Mouse (Mus musculus): ENCODE results near the gene Slc5a3. TPM values are rescaled to one million over a fixed set of nuclear protein-coding genes. Genes with fewer than 3 reads are reported as not detected.

Gene Slc5a3
- total and polyA plus RNA-seq, 3 experiments = 1.6 to 8.1 (median 3.2) TPM

DNA sequence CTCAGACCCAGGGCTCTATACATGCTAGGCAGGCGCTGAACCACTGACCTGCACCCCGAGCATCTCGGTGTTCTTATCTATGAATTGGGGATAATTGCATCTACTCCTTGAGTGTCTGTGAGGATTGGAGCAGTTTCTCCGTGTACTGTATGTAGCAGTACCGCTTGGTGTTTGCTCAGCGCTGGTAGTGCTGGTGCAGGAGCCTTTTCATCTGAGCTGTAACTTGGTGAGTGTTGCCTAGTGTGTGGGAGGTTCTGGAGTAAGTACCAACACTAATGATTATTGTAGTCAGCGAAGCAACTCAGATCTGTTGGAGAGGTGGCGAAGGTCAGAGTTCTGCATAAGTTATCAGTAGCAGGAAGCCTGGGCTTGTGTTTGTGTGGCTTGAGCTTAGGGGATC is 12.2 kb downstream of the Slc5a3 start:
- H3K4me1 ChIP-seq (ENCODE audit: control insufficient read depth, insufficient read depth, low read length) = no peaks in the 10 kb centered on the region; the same call in 1 of the 2 replicates
- H3K9ac ChIP-seq (ENCODE audit: low read depth, low read length) = no peak overlapping the region
- DNase-seq = no peak
- intact Hi-C loops (cut with DNase I) = no loop called here
- H3K36me3 ChIP-seq (ENCODE audit: control insufficient read depth, insufficient read depth, low read length) = peaks cover 5% of the 10 kb centered on the region; the same call in 1 of the 2 replicates
- H3K4me3 ChIP-seq = no peak overlapping the region
- no peak overlapping the region for H3K27ac ChIP-seq
- no peaks in the 10 kb centered on the region; the same call in none of the 2 replicates for H3K79me2 ChIP-seq (replicated peaks; ENCODE audit: control insufficient read depth, insufficient read depth, low read length)
- H3K27me3 ChIP-seq (ENCODE audit: control insufficient read depth, insufficient read depth, low read length) = no peaks in the 10 kb centered on the region
- 77% methylated on average over 8 of the region's 8 CpGs for WGBS
- TF ChIP-seq EP300 (IDR thresholded peaks at IDR 0.05; ENCODE audit: insufficient read depth, low read depth, low read length) = no peak
- TF ChIP-seq POLR2A (IDR thresholded peaks at IDR 0.05; ENCODE audit: insufficient read depth, low read depth, low read length) = no peak
- no peak for TF ChIP-seq CTCF (IDR thresholded peaks at IDR 0.05)

- Histone ChIP-seq H3K4me1 (ENCODE audit: control insufficient read depth, insufficient read depth, low read length) (no peaks in the 10 kb centered on the region; the same call in 1 of the 2 replicates), H3K36me3 (ENCODE audit: control insufficient read depth, insufficient read depth, low read length) (peaks cover 4% of the 10 kb centered on the region; the same call in 1 of the 2 replicates), H3K4me3 (no peak overlapping the region), H3K27me3 (ENCODE audit: control insufficient read depth, insufficient read depth, low read length) (no peaks in the 10 kb centered on the region), H3K9ac (ENCODE audit: low read depth, low read length) (no peak overlapping the region), H3K79me2 (replicated peaks; ENCODE audit: control insufficient read depth, insufficient read depth, low read length) (no peaks in the 10 kb centered on the region; the same call in 1 of the 2 replicates), H3K27ac (no peak overlapping the region)
- no peak for DNase-seq
- intact Hi-C loops (cut with DNase I) = no loop called here
- TF ChIP-seq EP300 (IDR thresholded peaks at IDR 0.05; ENCODE audit: insufficient read depth, low read depth, low read length) = no peak
- no peak for TF ChIP-seq CTCF (IDR thresholded peaks at IDR 0.05)
- TF ChIP-seq POLR2A (IDR thresholded peaks at IDR 0.05; ENCODE audit: insufficient read depth, low read depth, low read length) = no peak
- WGBS = 95% methylated on average over 8 of the region's 8 CpGs
These were observed 18.7 kb downstream of the Slc5a3 start for GRCm38 (mm10) chr16:92076797-92077196.

DNA sequence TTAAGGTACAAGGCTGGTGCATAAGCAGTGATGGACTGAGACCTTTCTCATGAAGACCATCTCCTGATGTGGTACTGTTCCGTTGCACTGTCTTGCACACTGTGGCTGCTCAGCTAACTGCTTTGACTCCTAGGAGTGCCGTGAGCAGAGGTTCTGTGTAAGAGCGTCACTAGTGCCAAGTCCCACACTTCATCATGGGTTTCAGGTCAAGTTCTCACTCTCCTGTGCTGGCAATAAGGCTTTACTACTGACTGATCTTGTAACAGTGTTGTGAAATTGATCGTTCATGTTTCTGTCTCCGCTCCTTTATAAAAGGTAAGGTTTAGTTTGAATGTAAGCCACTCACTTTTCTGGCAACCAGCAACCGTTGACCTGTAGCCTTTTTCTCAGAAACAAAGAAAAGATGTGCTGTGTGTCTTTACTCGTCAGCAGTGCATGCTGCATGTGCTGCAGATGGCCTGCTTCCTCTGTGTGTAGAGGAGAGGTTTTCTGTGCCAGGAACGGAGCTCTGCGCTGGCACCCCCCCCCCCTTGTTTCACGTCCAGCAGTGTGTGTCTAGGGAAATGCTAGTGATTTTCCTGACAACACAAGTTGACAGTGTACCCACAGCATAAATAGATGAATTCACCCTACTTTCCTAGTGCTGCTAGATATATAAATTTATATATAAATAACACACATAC is 25.8 kb downstream of the Slc5a3 start:
- 84% methylated on average over 10 of the region's 10 CpGs for WGBS
- no peak overlapping the region for H3K4me3 ChIP-seq
- peaks cover 4% of the 10 kb centered on the region; the same call in 1 of the 2 replicates for H3K36me3 ChIP-seq (ENCODE audit: control insufficient read depth, insufficient read depth, low read length)
- DNase-seq = no peak
- no peak overlapping the region for H3K27ac ChIP-seq
- TF ChIP-seq EP300 (IDR thresholded peaks at IDR 0.05; ENCODE audit: insufficient read depth, low read depth, low read length) = no peak
- TF ChIP-seq CTCF (IDR thresholded peaks at IDR 0.05) = no peak
- no peak for TF ChIP-seq POLR2A (IDR thresholded peaks at IDR 0.05; ENCODE audit: insufficient read depth, low read depth, low read length)
- H3K4me1 ChIP-seq (ENCODE audit: control insufficient read depth, insufficient read depth, low read length) = peaks cover 2% of the 10 kb centered on the region
- H3K27me3 ChIP-seq (ENCODE audit: control insufficient read depth, insufficient read depth, low read length) = no peaks in the 10 kb centered on the region
- intact Hi-C loops (cut with DNase I) = no loop called here
- no peak overlapping the region for H3K9ac ChIP-seq (ENCODE audit: low read depth, low read length)
- peaks cover 2% of the 10 kb centered on the region for H3K79me2 ChIP-seq (replicated peaks; ENCODE audit: control insufficient read depth, insufficient read depth, low read length)

- H3K27me3 ChIP-seq (ENCODE audit: control insufficient read depth, insufficient read depth, low read length) = no peaks in the 10 kb centered on the region
- TF ChIP-seq EP300 (IDR thresholded peaks at IDR 0.05; ENCODE audit: insufficient read depth, low read depth, low read length) = no peak
- TF ChIP-seq CTCF (IDR thresholded peaks at IDR 0.05) = no peak
- TF ChIP-seq POLR2A (IDR thresholded peaks at IDR 0.05; ENCODE audit: insufficient read depth, low read depth, low read length) = no peak
- H3K4me1 ChIP-seq (ENCODE audit: control insufficient read depth, insufficient read depth, low read length) = peaks cover 2% of the 10 kb centered on the region
- H3K27ac ChIP-seq = no peak overlapping the region
- H3K36me3 ChIP-seq (ENCODE audit: control insufficient read depth, insufficient read depth, low read length) = no peaks in the 10 kb centered on the region
- H3K9ac ChIP-seq (ENCODE audit: low read depth, low read length) = no peak overlapping the region
- H3K4me3 ChIP-seq = no peak overlapping the region
- DNase-seq = no peak
- 38% methylated on average over 3 of the region's 3 CpGs for WGBS
- no peaks in the 10 kb centered on the region for H3K79me2 ChIP-seq (replicated peaks; ENCODE audit: control insufficient read depth, insufficient read depth, low read length)
- intact Hi-C loops (cut with DNase I) = no loop called here
These were observed 31.1 kb downstream of the Slc5a3 start for GRCm38 (mm10) chr16:92089225-92089624.

GRCm38 (mm10) chr16:92091876-92092275 is 33.8 kb downstream of the Slc5a3 start:
- peaks cover 2% of the 10 kb centered on the region for H3K4me1 ChIP-seq (ENCODE audit: control insufficient read depth, insufficient read depth, low read length)
- H3K27ac ChIP-seq = no peak overlapping the region
- 72% methylated on average over 5 of the region's 5 CpGs for WGBS
- no peaks in the 10 kb centered on the region for H3K79me2 ChIP-seq (replicated peaks; ENCODE audit: control insufficient read depth, insufficient read depth, low read length)
- H3K27me3 ChIP-seq (ENCODE audit: control insufficient read depth, insufficient read depth, low read length) = no peaks in the 10 kb centered on the region
- intact Hi-C loops (cut with DNase I) = no loop called here
- no peak overlapping the region for H3K9ac ChIP-seq (ENCODE audit: low read depth, low read length)
- TF ChIP-seq EP300 (IDR thresholded peaks at IDR 0.05; ENCODE audit: insufficient read depth, low read depth, low read length) = no peak
- no peak for TF ChIP-seq CTCF (IDR thresholded peaks at IDR 0.05)
- TF ChIP-seq POLR2A (IDR thresholded peaks at IDR 0.05; ENCODE audit: insufficient read depth, low read depth, low read length) = no peak
- no peaks in the 10 kb centered on the region for H3K36me3 ChIP-seq (ENCODE audit: control insufficient read depth, insufficient read depth, low read length)
- DNase-seq = no peak
- H3K4me3 ChIP-seq = no peak overlapping the region

DNA sequence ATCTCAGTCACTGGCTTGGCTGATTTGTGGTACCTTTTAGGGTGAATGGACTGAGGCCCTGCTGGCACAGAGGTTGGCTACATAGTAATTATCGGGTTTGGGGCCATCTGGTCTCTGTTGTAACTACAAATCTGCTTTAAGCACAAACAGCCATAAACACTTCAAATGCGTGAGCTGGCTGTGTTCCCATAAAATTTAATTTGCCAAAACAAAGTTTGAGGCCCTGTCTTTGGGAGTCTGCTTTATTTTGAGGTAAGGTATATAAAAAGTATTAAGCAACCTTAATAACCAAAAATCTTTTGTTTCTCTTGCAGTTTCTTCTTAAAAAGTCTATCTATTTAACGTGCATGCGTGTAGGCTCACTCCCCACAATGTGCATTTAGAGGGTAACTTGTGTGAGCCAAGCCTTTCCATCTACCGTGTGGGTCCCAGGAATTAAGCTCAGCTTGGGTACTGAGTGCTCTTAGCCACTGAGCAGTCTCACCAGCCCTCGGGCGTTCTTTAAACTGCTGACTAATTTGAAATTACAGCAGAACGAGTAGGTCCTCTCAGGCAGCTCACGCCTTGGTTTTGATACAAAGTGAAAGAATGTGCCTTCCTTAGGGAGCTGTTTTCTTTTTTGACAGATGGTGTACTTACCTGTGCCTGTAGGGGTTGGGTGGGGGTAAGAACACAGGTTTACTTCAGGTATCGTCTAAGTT is 40.4 kb downstream of the Slc5a3 start:
- no peaks in the 10 kb centered on the region for H3K36me3 ChIP-seq (ENCODE audit: control insufficient read depth, insufficient read depth, low read length)
- 92% methylated on average over 10 of the region's 10 CpGs for WGBS
- peaks cover 2% of the 10 kb centered on the region for H3K4me1 ChIP-seq (ENCODE audit: control insufficient read depth, insufficient read depth, low read length)
- no peak for DNase-seq
- no peak overlapping the region for H3K27ac ChIP-seq
- no peak overlapping the region for H3K4me3 ChIP-seq
- TF ChIP-seq POLR2A (IDR thresholded peaks at IDR 0.05; ENCODE audit: insufficient read depth, low read depth, low read length) (no peak), EP300 (IDR thresholded peaks at IDR 0.05; ENCODE audit: insufficient read depth, low read depth, low read length) (no peak), CTCF (IDR thresholded peaks at IDR 0.05) (no peak)
- no peak overlapping the region for H3K9ac ChIP-seq (ENCODE audit: low read depth, low read length)
- H3K27me3 ChIP-seq (ENCODE audit: control insufficient read depth, insufficient read depth, low read length) = no peaks in the 10 kb centered on the region
- intact Hi-C loops (cut with DNase I) = no loop called here
- no peaks in the 10 kb centered on the region for H3K79me2 ChIP-seq (replicated peaks; ENCODE audit: control insufficient read depth, insufficient read depth, low read length)
